ENCODE assay signal across 10 mouse cellular contexts in genomic region chr7:132258817-132259216, GRCm38 (mm10). TPM values are rescaled to one million over a fixed set of nuclear protein-coding genes. Genes with fewer than 3 reads are reported as not detected.
DNase-seq lines count a peak whose midpoint lies in the region; ATAC-seq lines count a peak whose summit lies in the region.
"Had no signal": no experiment of that assay in that cellular context is flagged by ENCODE, and none has a peak within 500 bp of the region (broad histone marks: within the 10 kb centered on the region; RNA-seq: fewer than 3 reads in every experiment).

No protein-coding gene starts in this region.

- H3K9me3 ChIP-seq in midbrain, embryonic 10.5 days (replicated peaks) = no peaks in the 10 kb centered on the region
- H3K9me3 ChIP-seq in midbrain, embryonic 16.5 days (replicated peaks; ENCODE audit: control insufficient read depth, low read length, poor library complexity, severe bottlenecking) = no peaks in the 10 kb centered on the region
- H3K9me3 ChIP-seq in stomach, embryonic 15.5 days = no peaks in the 10 kb centered on the region
- H3K9me3 ChIP-seq: megakaryocyte, embryonic 14.5 days had no signal

- peaks cover 40% of the 10 kb centered on the region for H3K36me3 ChIP-seq in midbrain, embryonic 10.5 days
- no peaks in the 10 kb centered on the region for H3K36me3 ChIP-seq in midbrain, embryonic 16.5 days (ENCODE audit: control insufficient read depth, insufficient read depth, low read length)
- H3K36me3 ChIP-seq in stomach, embryonic 15.5 days = peaks cover 6% of the 10 kb centered on the region; the same call in 1 of the 2 replicates

- H3K9ac ChIP-seq in midbrain, embryonic 16.5 days (ENCODE audit: low read depth, low read length) = no peak overlapping the region
- no peak overlapping the region for H3K9ac ChIP-seq in stomach, embryonic 15.5 days

- peaks cover 61% of the 10 kb centered on the region for H3K4me1 ChIP-seq in midbrain, embryonic 10.5 days
- 0 out of 2 replicates have a peak, but pooled peaks cover 4% of the 10 kb centered on the region for H3K4me1 ChIP-seq in midbrain, embryonic 16.5 days (ENCODE audit: control insufficient read depth, insufficient read depth, low read length)
- H3K4me1 ChIP-seq in stomach, embryonic 15.5 days = peaks cover 11% of the 10 kb centered on the region; the same call in 1 of the 2 replicates
- H3K4me1 ChIP-seq: megakaryocyte, embryonic 14.5 days had no signal

- WGBS in midbrain, embryonic 10.5 days = 43% methylated on average over 7 of the region's 7 CpGs
- WGBS in midbrain, embryonic 16.5 days = 42% methylated on average over 7 of the region's 7 CpGs
- 32% methylated on average over 7 of the region's 7 CpGs for WGBS in stomach, embryonic 15.5 days

- no peak for ATAC-seq in midbrain, embryonic 16.5 days
- ATAC-seq in stomach, embryonic 15.5 days (ENCODE audit: insufficient read depth, low FRiP score, low read depth) = peak; percentile 60; the same call in 1 of the 2 replicates

- no peak overlapping the region for H3K4me3 ChIP-seq in midbrain, embryonic 10.5 days
- H3K4me3 ChIP-seq in midbrain, embryonic 16.5 days (ENCODE audit: low read depth, low read length) = no peak overlapping the region
- no peak overlapping the region for H3K4me3 ChIP-seq in stomach, embryonic 15.5 days (replicated peaks)
- H3K4me3 ChIP-seq: megakaryocyte, embryonic 14.5 days had no signal

- no peak overlapping the region for H3K4me2 ChIP-seq in midbrain, embryonic 16.5 days (ENCODE audit: low read length)
- H3K4me2 ChIP-seq in stomach, embryonic 15.5 days = no peak overlapping the region
- H3K4me2 ChIP-seq: heart, embryonic 11.5 days had no signal

- H3K27me3 ChIP-seq in midbrain, embryonic 10.5 days (ENCODE audit: low read depth, poor library complexity, severe bottlenecking) = no peaks in the 10 kb centered on the region
- H3K27me3 ChIP-seq in midbrain, embryonic 16.5 days (ENCODE audit: control insufficient read depth, insufficient read depth, low read depth, low read length) = no peaks in the 10 kb centered on the region
- H3K27me3 ChIP-seq in stomach, embryonic 15.5 days (replicated peaks) = no peaks in the 10 kb centered on the region

- DNase-seq in cerebellum, postnatal 36 days = peak; percentile 39 to 45
- no peak for DNase-seq in cerebellum, adult 11 months
- no peak for DNase-seq in midbrain, embryonic 10.5 days (ENCODE audit: low spot score)
- peak; percentile 48 for DNase-seq in kidney, postnatal 14 days
- DNase-seq in thymus, postnatal 36 days = no peak
- DNase-seq in thymus, postnatal 14 days = no peak

- H3K27ac ChIP-seq in midbrain, embryonic 10.5 days (replicated peaks) = peak overlapping the region; percentile 70
- no peak overlapping the region for H3K27ac ChIP-seq in midbrain, embryonic 16.5 days (ENCODE audit: low read length)
- peak overlapping the region; percentile 67 for H3K27ac ChIP-seq in stomach, embryonic 15.5 days

RNA-seq across cellular contexts. Expression of gene Chst15, which starts 58.2 kb away (rescaled TPM):
- 14.2 and 18.7 TPM in 2 replicates for polyA plus RNA-seq in midbrain, embryonic 10.5 days (2016; fragmentation: Nextera tagmentation; extraction: Ambion mirVana)
- 11.6 and 12.6 TPM in 2 replicates for polyA plus RNA-seq in midbrain, embryonic 16.5 days (2015; fragmentation: Nextera tagmentation; extraction: Ambion mirVana)
- polyA plus RNA-seq in stomach, embryonic 15.5 days (2015; fragmentation: Nextera tagmentation; extraction: Ambion mirVana) = 26.1 and 27.5 TPM in 2 replicates

Comparison
In these comparisons a context has a peak if more than half of its experiments do, and no peak if none do; other contexts are left out.
1. DNase-seq: peak in cerebellum, postnatal 36 days (2 of 2) and kidney, postnatal 14 days (single experiment); none in cerebellum, adult 11 months (single experiment), midbrain, embryonic 10.5 days (single experiment), thymus, postnatal 36 days (0 of 2) and thymus, postnatal 14 days (single experiment).